Mouse (Mus musculus) frontal cortex, adult 2 months (tissue): ENCODE data around the gene Sox8. TPM values are rescaled to one million over a fixed set of nuclear protein-coding genes. Genes with fewer than 3 reads are reported as not detected.

Source experiments
- DNase-seq, 2 experiments: peaks; one replicate each; pipeline ENCODE4 v3.0.0; 2022; ENCODE audit warnings: low spot score in 1 of 2; ENCODE audit errors: extremely low spot score in 1 of 2
- polyA plus RNA-seq: library from polyadenylated mRNA; depleted of rRNA; stranded (reverse); fragments of >200 nt; gene quantifications from 2 replicates; pipeline ENCODE4 v1.2.3, GENCODE M21; 2012

Sox8 gene
- polyA plus RNA-seq, 1 experiment, result 41.2 TPM

DNA sequence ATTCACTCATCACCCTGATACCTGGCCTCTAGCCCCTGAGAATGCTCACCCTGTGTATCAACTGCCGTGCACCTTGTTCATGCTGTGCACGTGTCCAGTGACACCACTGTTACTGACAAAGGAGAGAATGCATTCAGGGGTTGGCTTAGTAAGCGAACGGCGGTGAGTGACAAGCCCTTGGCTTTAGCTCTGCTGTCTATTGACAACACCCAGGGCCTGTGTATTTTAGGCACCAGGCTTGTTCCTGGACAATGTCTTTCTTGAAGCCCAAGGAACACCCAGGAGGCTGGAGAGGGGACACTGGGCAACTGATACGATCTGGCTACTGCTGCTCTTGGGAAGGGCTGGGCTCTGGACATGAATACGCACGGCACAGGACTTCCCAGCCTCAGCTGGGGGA lies 11.6 kb upstream of the Sox8 start:
- no peak for DNase-seq

DNA sequence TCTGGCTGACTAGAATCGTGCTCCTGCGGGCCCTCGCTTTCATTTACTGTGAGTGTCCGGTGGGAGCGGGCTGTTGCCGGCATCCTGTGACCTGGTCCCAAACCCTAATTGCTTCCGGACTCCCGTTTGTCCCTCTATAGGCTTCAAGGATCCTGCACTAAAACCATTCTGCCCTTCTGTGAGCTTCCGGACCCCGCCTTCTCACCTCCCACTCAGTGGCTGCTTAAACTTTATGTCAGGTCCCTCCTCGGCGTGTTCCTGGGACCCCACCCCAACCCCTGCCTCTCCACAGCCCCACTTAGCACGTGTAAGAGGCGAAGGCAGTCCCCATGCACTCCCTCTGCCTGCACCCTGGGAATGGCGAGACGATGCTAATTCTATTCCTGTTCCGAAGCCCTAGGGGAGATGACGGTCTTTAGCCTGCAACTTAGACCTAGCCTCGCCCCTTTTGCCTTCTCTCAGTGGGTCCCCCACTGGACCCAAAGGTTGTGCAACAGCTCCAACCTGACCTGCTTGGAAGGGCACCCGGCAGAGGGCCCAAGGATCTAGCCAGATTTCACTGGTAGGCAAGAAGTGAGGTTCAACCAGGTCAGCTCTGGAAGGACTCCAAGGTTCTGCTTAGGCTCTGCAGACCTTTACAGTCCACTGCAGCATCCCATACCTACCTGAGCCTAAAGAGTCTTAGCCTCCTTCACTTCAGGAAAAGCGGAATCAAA lies 9.0 kb upstream of the Sox8 start:
- DNase-seq, result no peak

DNA sequence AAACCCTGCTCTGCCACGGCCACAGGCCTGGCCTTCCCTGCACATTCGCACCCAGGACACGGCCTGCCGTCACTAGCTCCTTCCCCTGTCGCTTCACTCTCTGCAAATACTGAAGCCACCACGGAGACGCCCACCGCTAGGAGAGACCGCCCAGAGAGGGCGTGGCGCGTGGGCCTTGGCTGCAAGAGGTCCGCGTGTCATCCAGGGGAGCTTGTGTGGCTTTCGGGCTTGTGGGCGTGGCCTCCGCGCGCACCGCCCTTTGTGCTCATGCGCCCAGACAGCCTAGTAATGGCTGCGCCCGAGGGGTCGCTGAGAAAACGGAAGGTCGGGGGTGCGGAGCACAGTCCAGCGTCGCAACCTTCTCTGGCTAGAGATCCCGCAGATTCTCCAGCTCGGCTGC lies 8.4 kb upstream of the Sox8 start, which contains the start of gene Lmf1:
Gene Lmf1, plus strand, starts transcription at position 166 of the 400 bp plus-strand sequence.
- peak; percentile 93 to 96 for DNase-seq

DNA sequence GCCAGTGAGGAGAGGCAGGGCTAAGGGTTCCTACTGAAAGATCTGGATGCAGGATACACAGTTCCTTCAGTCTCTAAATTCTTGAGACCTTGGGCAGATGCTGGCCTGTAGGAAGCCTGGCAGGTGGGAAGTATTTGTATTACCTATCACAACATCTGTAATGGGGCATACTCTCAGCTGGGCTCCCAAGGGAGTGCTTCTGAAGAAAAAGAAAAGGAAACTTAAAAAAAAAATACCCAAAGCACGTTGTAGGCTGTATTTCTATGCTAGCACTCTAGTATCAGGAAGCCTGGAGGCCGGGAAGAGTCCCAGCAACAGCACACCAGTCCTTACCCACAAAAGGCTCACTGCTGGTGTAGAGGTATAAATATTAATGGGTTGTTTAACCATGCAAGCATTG lies 7.2 kb upstream of the Sox8 start:
- no peak for DNase-seq

DNA sequence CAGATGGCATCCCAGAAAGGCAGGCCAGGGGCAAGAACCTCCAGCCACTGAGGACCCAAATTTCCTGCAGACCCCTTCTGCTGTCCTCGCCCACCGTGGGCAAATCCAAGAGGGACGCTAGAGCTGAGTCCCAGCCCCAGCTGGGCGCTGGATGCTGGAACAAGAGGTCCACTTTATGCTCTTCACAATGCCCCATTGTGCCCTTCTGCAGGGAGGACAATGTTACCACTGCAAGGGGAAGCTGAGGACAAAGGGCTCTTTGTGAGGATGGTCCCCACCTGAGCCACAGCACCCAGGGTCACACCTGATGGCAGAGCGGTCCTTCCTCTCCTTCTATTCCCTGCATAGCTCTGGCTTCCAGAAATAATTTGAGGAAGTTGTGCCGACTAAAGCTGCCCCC lies 6.8 kb upstream of the Sox8 start:
- DNase-seq, result no peak

DNA sequence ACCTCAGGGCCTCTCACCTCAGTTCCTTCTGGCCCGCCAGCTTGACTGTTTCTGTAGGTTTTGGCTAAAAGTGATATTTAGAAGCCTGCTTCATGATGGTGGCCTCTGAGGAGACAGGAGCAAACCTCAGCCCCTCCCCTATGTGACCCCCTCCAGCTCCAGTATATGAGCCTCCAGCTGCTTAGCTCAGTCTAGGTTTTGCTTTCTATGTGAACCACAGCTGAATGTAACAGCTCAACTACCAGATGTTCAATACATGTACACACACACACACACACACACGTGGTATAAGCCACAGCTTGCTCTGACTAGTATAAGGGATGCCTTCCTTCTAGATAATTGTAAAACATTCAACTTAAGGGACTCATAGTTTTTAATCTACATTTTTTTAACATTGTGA lies 5.5 kb upstream of the Sox8 start:
- no peak for DNase-seq

DNA sequence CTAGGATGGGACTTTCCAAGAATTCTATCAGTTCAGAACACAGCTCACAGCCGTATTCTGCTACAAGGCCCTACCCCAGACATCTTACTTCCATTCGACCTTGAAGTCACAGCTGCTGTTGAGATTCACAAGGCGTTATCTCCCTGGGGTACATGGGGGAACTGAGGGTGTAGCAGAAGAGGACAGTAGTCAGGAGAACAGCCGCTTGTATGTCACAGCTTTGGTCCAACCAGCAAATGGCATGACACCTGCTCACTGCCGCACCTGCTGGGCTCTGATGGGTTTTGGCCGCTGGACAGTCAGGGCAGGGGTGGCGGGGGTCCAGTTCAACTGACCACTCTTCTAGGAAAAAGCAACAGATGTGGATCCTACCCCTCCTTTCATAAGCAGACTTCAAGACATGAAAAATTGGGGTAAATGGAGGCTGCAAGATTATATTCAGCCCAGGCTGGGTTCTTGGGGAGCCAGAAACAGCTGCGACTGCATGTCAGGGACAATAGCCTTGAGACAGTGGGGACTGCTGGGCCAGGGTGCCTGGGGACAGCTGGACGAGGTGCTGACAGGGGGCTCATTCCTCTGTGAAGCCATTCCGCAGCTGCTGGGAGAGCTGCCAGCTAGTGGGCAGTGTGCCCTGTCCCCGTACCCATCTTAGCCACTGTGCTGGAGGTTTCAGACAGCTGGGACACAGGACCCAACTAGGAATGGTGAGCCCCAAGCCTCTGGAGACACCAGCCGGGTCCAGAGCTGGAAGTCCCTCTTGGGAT lies 4.9 kb upstream of the Sox8 start:
- DNase-seq, result no peak

DNA sequence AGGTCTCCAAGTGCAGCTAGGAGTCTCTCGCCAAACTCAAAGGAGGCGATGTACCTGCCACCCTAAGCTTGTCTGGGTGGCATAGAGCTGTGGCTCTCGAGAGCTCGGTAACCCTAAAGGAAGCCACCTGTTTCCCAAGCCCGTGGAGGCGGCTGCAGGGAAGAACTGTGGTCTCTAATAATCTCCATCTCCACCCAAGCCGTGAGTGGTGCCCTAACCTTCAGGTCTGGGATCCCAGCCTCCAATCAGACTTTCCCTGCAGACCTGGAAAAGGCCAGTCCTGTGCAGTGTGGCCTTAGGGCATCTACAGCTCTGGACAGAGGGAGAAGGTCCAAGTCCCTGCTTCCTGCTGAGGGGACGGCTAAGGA lies 951 bp upstream of the Sox8 start:
- DNase-seq, result no peak

DNA sequence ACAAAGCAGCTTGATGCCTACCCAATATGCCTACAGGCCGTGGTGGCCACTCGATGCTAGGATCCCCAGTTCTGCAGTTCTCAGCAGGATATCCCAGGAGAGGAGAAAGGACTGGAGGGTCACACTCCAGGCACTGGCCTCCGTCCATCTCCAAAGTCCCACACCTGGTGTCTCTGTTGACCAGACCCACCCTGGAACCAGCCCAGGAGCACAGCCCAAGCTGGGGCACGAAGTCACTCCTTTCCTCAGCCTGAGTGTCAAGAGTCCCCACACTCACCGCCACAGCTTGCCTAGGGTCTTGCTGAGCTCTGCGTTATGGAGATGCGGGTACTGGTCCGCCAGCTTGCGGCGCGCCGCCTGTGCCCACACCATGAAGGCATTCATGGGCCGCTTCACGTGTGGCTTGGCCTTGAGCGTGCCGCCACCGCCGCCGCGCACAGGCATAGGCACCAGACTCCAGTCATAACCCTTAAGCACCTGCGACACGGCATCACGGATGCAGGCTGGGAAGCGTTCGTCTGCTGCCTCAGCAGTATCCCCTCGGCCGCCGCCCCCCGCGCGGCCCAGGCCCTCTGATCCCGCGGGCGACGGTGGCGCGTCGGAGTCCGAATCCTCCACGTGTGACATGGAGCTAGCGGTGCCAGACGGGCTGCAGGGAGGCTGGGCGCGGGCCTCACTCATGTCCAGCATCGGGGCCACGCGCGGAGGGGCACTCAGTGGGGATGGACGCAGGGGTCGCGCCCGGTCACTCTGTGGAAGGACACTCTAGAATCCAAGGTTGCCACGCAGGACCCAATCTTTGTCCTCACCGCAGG lies 446 bp downstream of the Sox8 start:
- DNase-seq, result no peak

DNA sequence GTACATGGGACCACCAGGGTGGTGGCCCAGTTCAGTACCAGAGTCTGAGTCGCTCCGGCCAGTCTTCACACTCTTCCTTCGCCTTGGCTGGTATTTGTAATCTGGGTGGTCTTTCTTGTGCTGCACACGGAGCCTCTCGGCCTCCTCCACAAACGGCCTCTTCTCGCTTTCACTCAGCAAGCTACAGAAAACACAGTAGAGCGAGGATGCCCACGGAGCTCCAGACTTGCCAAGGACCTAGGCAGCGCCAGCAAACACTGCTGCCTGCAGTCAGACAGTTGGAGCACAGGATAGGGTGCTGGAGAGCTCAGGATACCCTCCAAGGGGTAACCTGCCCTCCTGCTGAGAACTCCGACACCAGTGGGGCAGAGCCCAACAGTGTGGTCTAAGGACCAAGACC lies 1.6 kb downstream of the Sox8 start:
- no peak for DNase-seq

DNA sequence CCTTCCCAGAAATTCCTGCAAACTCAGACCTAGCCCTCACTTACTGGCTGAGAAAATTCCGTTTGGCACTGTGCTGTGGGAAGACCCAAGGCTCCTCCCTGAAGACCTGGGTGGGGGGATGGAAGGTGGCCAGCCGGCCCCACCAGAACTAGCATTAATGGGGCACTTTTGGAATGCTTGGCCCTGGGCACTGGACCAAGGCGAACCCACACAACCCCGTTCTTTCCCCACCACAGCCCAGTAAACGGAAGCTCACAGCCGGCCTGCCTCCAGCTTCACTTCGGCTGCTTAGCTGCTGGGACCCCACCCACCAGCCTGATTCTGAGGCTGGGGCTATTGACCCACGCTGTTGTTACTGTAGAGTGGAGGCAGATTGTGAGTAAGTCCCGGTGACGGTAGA lies 2.3 kb downstream of the Sox8 start:
- no peak for DNase-seq

DNA sequence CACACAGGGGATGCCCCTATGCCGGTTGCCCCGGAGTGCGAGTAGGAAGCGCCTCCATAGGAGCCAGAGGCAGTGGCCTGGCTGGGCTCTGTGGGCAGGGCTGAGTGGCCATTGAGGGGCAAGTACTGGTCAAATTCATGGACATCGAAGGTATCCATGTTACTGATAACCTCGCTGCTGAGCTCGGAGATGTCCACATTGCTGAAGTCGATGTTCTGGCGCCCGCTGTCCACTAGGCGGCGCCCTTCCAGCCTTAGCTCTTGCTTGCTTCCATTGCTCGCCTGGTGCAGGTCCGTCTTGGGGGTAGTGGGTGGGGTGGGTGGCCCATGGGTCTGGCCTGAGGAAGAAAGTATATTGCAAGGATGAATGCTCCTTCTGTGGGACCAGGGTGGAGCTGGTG lies 2.7 kb downstream of the Sox8 start:
- peak in 1 of 2 experiments; percentile 88 for DNase-seq

DNA sequence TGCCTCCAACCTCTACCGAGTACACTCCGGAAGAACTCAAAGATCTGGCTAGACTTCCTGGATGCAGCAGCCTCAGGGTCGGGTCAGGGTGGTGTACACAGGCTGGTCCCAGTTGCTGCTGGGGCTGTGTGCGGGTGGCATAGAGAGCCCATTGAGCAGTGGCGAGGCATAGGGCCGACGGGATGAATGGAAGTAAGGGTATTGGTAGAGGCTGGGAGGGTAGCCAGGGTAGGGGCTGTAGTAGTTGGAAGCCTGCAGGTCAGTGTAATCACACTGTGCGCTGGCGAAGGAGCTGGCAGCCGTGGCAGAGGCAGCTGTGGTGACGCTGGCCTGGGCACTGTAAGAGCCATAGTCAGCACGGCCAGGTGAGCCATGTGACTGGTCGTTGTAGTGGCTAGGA lies 3.2 kb downstream of the Sox8 start:
- no peak for DNase-seq

DNA sequence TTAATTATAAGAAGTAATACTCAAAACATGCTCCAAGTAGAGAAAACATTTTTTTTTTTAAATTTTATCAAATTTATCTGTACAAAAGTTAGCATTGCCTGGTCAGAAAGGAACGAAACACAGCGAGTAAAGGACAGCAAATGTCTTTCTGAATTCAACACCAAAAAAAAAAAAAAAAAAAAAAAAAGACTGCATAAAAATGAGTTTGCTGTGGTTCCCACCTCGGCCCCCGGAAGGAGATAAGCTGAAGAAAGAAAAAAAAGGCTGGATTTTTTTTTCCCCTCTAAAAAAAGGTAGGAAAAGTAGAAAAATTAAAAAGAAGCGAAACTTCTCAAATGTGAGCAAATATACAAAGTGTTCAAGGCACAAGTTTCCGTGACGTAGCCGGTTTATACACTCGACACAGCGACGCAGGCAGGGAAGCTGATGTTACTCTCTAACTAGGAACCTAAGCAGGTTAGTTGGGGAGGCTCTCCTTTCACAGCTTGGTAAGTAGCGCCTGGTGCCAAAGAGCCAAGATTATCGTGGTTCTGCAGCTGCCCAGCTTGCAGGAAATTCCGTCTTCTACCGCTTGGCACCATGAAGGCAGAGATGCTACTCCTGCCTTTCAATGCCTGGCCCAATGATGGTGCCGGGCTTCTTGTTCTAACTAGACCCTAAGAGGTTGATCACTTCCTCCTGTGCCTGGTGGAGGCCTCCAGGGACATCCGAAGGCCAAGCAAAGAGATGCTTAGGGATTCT lies 4.5 kb downstream of the Sox8 start:
- DNase-seq, result no peak

DNA sequence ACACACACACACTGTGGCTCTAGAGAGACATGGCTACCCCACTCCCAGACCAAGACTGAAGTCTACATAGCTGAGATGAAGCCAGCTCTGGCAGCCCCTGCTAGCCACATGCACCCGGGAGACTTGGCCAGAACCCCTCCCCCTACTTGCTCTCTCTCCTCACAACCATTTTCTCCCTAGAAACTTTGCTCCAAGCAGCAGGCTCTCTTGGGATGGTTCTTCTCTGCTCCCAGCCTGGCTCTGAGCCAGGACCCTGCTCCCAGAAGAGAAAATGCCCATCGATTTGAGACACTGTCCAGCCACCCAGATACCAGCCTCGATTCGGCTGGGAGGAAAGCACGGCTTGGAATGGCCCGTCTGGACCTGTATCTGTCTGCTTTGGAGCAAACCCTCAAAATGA lies 5.2 kb downstream of the Sox8 start:
- DNase-seq, result no peak

DNA sequence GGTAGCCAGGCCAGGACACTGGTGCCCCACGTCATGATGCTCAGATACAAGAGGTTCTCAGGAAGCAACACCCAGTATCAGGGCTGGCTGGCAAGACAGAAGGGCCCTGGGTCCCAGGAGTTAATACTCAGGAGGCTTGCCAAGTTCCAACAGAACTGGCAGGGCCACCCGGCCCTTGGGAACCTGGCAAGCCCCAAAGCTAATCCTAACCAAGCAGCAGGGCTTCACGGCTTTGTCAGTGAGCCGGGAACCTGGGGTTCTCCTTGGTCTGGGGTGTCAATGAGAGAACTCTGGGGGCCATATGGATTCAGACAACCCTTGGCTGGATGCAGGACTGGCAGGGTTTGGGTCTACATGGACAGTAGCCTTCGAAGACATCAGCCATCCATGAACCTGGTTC lies 6.0 kb downstream of the Sox8 start:
- DNase-seq, result no peak

DNA sequence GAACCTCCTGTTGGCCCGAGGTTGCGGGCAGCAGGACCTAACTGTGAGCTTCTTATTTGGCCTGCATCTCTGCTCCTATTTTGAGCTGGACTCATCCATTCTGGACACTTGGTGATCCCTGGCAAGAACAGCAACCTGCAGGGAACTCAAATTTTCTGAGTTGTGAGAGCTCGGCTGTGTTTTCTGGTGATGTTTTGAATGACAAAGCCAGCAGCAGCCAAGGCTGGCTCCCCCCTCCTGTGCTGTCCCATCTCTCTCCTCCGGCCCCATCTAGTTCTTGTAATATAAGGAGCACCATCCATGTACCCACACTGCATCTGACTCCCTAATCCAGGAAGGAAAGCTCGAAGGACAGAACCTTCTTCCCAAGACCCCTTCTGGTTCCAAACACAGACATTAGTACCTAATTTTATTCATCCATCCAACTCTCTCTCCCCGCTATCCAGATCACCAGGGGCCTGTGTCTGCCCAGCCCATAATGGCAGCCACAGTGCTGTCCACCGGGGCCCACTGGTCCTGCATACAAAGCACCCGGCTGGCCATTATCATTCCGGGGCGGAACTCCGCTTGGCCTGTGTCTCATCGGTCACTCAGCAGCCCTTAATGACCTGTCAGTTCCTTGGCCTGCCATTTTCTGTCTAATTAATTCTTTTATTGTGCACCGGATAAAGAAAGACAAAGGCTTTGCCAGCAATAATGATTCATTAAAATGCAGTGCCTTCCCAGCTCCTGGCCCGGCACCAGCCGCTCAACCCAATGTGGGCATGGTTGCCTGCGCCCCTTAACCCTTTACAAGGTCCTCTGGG lies 9.1 kb downstream of the Sox8 start:
- peak; percentile 67 to 77 for DNase-seq

DNA sequence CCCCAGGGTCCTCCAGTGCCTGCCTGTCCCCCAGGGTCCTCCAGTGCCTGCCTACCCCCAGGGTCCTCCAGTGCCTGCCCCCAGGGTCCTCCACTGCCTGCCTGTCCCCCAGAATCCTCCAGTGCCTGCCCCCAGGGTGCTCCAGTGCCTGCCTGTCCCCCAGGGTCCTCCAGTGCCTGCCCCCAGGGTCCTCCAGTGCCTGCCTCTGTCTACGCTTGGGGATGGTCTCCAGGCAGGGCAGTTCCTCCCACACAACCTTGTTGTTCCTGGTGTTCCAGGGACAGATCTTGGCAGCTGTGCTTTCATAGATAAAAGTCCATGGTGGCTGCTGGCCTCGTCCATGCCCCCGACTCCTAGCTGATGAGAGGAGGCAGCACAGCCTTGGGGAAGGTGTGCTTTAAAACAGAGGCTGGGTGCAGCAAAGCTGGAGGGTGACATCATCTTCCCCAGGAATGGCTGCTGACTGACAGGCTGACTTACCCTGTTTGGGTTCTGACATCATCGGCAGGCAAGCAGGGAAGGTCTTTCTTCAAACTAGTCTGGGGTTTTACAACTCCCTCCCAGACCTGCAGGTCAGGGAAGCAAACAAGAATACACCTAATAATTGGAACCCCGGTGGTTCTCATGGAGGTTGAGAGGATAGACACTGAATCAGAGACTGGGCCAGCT lies 9.8 kb downstream of the Sox8 start:
- no peak for DNase-seq

DNA sequence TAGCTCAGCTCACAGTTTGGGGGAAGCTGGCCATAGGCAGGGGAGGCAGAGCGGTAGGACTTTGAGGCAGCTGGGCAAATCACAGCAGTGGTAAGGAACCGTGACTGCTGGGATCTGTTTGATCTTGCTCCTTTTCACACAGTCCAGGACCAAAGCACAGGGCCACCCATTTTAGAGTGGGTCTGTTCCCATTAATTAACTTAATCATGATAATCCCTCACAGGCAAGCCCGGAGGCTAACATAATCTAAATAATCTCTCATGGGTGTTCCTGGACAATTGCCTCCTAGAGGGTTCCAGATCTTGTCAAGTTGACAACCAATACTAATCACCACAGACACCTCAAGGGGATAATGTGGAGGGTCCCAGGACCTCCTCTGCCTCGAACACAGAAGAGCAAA lies 10.9 kb downstream of the Sox8 start:
- DNase-seq, result no peak
